Mouse (Mus musculus): ENCODE measurements around the gene Mmp8. TPM values are rescaled to one million over a fixed set of nuclear protein-coding genes. Genes with fewer than 3 reads are reported as not detected.

The Mmp8 gene
- polyA plus RNA-seq, 1 experiment from 2014 or later, result 20.0 TPM

DNA sequence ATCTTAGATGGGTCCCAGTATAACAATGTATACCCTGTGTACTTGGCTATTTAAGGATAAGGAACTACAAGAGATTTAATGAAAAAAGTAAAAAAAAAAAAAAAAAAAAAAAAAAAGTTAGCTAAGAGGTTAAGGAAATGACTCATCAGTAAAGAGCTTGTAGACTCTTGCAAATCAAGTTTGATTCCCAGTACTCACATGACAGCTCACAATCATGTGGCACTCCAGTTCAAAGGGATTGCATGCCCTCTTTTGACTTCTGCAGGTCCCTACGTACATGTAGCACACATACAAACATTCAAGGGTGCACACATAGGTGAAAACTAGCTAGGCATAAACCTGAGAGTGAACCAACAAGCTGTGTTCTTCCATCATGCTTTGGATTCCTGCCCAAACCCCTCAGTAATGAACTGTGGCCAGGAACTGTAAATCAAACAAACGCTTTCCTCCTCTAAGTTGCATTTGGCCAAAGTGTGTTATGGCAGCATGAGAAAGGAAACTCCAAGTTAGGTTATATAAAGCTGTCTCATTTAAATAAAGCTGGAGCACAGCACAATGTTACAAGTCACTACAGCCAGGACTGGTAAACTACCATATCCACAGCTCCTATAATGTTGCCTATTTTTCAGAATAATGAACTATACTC lies 14.5 kb downstream of the Mmp8 start:
- H3K27ac ChIP-seq (ENCODE audit: low read length), result no peak overlapping the region
- H3K4me2 ChIP-seq (ENCODE audit: low read depth, low read length), result no peak overlapping the region
- 0 out of 2 replicates have a peak, but pooled peaks have one; percentile 19 for ATAC-seq (ENCODE audit: low read depth)
- no peaks in the 10 kb centered on the region for H3K9me3 ChIP-seq (replicated peaks; ENCODE audit: control insufficient read depth, low read length)
- H3K4me3 ChIP-seq (ENCODE audit: low read depth, low read length), result no peak overlapping the region
- no peaks in the 10 kb centered on the region for H3K27me3 ChIP-seq (ENCODE audit: control insufficient read depth, insufficient read depth, low read depth, low read length)
- no peaks in the 10 kb centered on the region for H3K4me1 ChIP-seq (ENCODE audit: control insufficient read depth, low read depth, low read length)
- 48% methylated on average over 2 of the region's 2 CpGs for WGBS (ENCODE audit: insufficient replicate concordance)
- no peak overlapping the region for H3K9ac ChIP-seq (ENCODE audit: low read depth, low read length)
- H3K36me3 ChIP-seq (ENCODE audit: control insufficient read depth, insufficient read depth), result no peaks in the 10 kb centered on the region

DNA sequence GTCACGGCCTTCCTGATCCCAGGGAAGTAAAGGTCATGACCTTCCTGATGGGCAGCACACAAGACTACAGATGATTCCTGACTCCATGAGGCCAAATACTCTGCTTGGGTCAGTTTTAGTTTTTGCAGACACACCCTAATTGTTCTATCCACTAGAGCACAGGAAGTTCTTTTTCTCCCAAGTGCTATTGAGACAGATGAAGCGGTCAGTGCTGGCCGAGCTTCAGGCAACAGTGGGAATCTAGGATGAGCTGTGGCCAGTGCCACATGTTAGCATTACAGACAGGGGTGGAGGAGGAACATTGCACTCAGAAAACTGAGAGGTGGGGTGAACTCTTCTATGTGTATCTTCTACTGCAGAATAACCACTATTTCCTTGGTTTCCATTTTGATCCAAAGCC lies 17.3 kb downstream of the Mmp8 start:
- no peak for ATAC-seq (ENCODE audit: low read depth)
- no peaks in the 10 kb centered on the region for H3K36me3 ChIP-seq (ENCODE audit: control insufficient read depth, insufficient read depth)
- no peaks in the 10 kb centered on the region for H3K27me3 ChIP-seq (ENCODE audit: control insufficient read depth, insufficient read depth, low read depth, low read length)
- H3K9me3 ChIP-seq (replicated peaks; ENCODE audit: control insufficient read depth, low read length), result no peaks in the 10 kb centered on the region
- H3K4me3 ChIP-seq (ENCODE audit: low read depth, low read length), result no peak overlapping the region
- H3K27ac ChIP-seq (ENCODE audit: low read length), result no peak overlapping the region
- WGBS (ENCODE audit: insufficient replicate concordance), result 61% methylated on average over 3 of the region's 3 CpGs
- H3K4me1 ChIP-seq (ENCODE audit: control insufficient read depth, low read depth, low read length), result no peaks in the 10 kb centered on the region
- no peak overlapping the region for H3K4me2 ChIP-seq (ENCODE audit: low read depth, low read length)
- H3K9ac ChIP-seq (ENCODE audit: low read depth, low read length), result no peak overlapping the region

DNA sequence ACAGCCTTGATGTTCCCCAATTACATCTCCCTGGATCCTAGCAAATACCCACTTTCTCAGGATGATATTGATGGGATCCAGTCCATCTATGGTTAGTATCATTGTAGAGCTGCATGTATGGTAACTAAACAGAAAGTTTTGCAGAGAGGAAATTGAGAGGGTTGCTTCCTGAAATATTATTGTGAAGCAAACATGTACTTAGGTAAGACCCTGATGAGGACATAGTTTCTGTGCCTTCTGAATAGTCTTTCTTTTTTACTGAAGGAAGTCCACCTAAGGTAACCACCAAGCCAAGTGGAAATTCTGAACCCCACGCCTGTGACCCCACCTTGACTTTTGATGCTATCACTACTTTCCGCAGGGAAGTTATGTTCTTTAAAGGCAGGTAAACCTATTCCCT lies 19.1 kb downstream of the Mmp8 start:
- H3K27me3 ChIP-seq (ENCODE audit: control insufficient read depth, insufficient read depth, low read depth, low read length), result no peaks in the 10 kb centered on the region
- H3K4me1 ChIP-seq (ENCODE audit: control insufficient read depth, low read depth, low read length), result no peaks in the 10 kb centered on the region
- H3K9ac ChIP-seq (ENCODE audit: low read depth, low read length), result no peak overlapping the region
- 58% methylated on average over 2 of the region's 2 CpGs for WGBS (ENCODE audit: insufficient replicate concordance)
- ATAC-seq (ENCODE audit: low read depth), result no peak
- H3K4me2 ChIP-seq (ENCODE audit: low read depth, low read length), result no peak overlapping the region
- no peak overlapping the region for H3K27ac ChIP-seq (ENCODE audit: low read length)
- H3K4me3 ChIP-seq (ENCODE audit: low read depth, low read length), result no peak overlapping the region
- H3K36me3 ChIP-seq (ENCODE audit: control insufficient read depth, insufficient read depth), result no peaks in the 10 kb centered on the region
- no peaks in the 10 kb centered on the region for H3K9me3 ChIP-seq (replicated peaks; ENCODE audit: control insufficient read depth, low read length)

DNA sequence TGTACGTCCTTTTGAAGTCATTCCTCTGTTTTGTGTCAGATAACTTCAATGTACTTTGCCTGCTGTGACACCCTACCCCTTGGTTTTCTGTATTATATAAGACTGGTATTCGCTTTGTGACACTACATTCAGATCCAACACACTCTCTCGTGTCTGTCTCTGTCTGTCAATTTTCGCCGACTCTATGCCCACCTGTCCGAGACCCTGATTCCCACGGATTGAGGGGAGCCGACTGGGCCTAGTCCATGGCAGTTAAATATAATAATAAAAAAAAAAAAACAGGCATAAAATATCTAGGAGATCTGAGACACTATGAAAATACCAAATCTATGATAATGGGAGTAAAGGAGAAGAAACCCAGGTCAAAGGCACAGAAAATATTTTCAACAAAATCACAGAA lies 31.8 kb downstream of the Mmp8 start:
- no peak overlapping the region for H3K27ac ChIP-seq (ENCODE audit: low read length)
- no peaks in the 10 kb centered on the region for H3K27me3 ChIP-seq (ENCODE audit: control insufficient read depth, insufficient read depth, low read depth, low read length)
- H3K4me1 ChIP-seq (ENCODE audit: control insufficient read depth, low read depth, low read length), result no peaks in the 10 kb centered on the region
- WGBS (ENCODE audit: insufficient replicate concordance), result 54% methylated on average over 8 of the region's 8 CpGs
- no peaks in the 10 kb centered on the region for H3K9me3 ChIP-seq (replicated peaks; ENCODE audit: control insufficient read depth, low read length)
- H3K4me2 ChIP-seq (ENCODE audit: low read depth, low read length), result no peak overlapping the region
- H3K4me3 ChIP-seq (ENCODE audit: low read depth, low read length), result no peak overlapping the region
- H3K9ac ChIP-seq (ENCODE audit: low read depth, low read length), result no peak overlapping the region
- ATAC-seq (ENCODE audit: low read depth), result no peak
- H3K36me3 ChIP-seq (ENCODE audit: control insufficient read depth, insufficient read depth), result no peaks in the 10 kb centered on the region

DNA sequence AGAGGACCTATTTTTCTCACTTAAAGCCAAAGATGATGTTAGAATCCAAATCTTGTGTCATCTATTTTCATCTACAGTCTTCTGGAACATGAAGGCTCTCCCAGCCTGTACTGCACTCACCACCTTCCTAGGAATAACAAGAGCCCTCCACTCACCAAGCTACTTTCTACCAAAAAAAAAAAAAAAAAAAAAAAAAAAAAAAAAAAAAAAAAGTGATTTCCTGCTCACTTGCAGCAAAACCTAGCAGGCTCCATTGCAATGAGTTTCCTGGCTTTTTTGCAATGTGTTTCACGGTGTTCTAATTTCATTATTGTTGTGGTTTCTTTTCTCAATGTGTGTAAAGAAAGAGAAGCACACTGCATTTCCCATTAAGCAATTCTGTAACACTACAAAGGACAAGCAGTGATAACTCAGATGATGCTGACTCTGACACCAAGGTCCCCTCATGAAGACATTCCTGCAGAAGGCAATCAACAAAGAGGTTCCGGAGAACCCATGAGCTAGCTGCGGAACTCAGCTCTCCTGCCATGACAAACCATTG lies 35.1 kb downstream of the Mmp8 start:
- Histone ChIP-seq H3K4me3 (ENCODE audit: low read depth, low read length) (no peak overlapping the region), H3K9me3 (replicated peaks; ENCODE audit: control insufficient read depth, low read length) (no peaks in the 10 kb centered on the region), H3K9ac (ENCODE audit: low read depth, low read length) (no peak overlapping the region), H3K4me1 (ENCODE audit: control insufficient read depth, low read depth, low read length) (no peaks in the 10 kb centered on the region), H3K36me3 (ENCODE audit: control insufficient read depth, insufficient read depth) (no peaks in the 10 kb centered on the region), H3K27me3 (ENCODE audit: control insufficient read depth, insufficient read depth, low read depth, low read length) (no peaks in the 10 kb centered on the region), H3K4me2 (ENCODE audit: low read depth, low read length) (no peak overlapping the region), H3K27ac (ENCODE audit: low read length) (no peak overlapping the region)
- ATAC-seq (ENCODE audit: low read depth), result no peak; the same call in 1 of the 2 replicates
- 65% methylated on average over 3 of the region's 3 CpGs for WGBS (ENCODE audit: insufficient replicate concordance)

DNA sequence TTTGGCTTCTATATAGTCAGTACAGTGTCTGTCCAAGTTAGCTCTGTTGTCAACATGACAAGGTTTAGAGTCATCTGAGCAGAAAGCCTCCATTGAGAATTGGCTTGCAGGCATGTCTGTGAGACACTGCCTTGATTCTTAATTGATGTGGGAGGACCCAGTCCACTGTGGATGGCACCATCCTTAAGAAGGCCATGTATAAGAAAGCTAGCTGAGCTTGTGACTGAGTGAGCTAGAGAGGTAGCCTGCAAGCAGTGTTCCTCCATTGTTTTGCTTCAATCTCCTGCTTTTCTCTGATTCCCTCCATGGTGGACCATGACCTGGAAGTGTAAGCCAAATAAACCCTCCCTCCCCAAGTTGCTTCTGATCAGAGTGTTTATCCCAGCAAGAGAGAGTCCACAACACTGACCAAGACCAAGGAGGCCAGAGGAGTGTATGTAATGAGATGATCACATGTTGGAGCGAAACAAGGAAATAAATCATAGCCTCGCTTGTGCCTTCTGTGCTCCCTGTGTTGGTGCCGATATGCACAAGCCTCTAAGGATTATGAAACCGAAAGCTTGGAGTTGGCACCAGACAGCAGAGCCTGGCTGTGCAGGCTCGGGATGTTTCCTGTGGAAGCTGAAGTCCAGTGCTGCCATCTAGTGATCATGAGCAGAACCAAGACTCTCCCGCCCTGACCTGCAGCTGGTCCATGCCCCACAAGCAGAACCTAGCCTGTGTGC lies 36.7 kb downstream of the Mmp8 start:
- H3K4me2 ChIP-seq (ENCODE audit: low read depth, low read length), result peak overlapping the region; percentile 47
- WGBS (ENCODE audit: insufficient replicate concordance), result 11% methylated on average over 6 of the region's 6 CpGs
- H3K9me3 ChIP-seq (replicated peaks; ENCODE audit: control insufficient read depth, low read length), result no peaks in the 10 kb centered on the region
- H3K4me1 ChIP-seq (ENCODE audit: control insufficient read depth, low read depth, low read length), result no peaks in the 10 kb centered on the region
- no peak overlapping the region for H3K27ac ChIP-seq (ENCODE audit: low read length)
- peak; percentile 88 for ATAC-seq (ENCODE audit: low read depth)
- H3K9ac ChIP-seq (ENCODE audit: low read depth, low read length), result 0 out of 2 replicates have a peak overlapping the region, but pooled peaks have one; percentile 41
- no peaks in the 10 kb centered on the region for H3K36me3 ChIP-seq (ENCODE audit: control insufficient read depth, insufficient read depth)
- H3K27me3 ChIP-seq (ENCODE audit: control insufficient read depth, insufficient read depth, low read depth, low read length), result no peaks in the 10 kb centered on the region
- peak overlapping the region; percentile 51 for H3K4me3 ChIP-seq (ENCODE audit: low read depth, low read length)

DNA sequence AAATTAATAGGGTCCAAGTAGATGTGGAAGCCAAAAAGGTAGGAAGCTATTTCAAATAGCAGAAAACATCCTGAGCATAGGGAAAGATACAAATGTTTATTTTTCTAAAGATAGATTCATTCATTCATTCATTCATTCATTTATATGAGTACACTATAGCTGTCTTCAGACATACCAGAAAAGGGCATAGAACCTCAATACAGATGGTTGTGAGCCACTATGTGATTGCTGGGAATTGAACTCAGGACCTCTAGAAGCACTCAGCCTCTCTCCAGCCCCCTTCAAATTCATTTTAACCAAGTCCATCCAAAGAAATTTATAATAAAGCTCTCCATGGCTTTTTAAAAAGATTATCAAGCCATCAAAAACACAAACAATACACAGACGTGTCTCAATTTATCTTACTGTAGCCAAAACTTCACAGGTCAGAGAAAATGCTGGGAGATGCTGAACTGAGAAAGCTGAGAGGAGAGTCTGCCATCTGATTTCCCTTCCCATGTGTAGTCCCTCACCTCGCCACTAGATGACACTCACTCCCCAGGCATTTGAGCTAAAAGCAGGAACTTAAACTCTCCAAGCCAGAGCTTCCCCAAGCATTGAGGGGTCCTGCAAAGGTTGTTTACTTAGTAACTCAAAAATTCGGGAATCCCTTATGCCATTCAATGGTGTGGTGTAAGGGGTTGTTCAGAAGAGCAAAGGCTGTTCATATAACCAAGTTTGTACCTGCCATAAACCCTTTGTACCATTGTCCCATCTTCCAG lies 44.9 kb downstream of the Mmp8 start:
- under 1% methylated on average over 3 of the region's 3 CpGs for WGBS (ENCODE audit: insufficient replicate concordance)
- no peaks in the 10 kb centered on the region for H3K9me3 ChIP-seq (replicated peaks; ENCODE audit: control insufficient read depth, low read length)
- no peaks in the 10 kb centered on the region for H3K27me3 ChIP-seq (ENCODE audit: control insufficient read depth, insufficient read depth, low read depth, low read length)
- no peak for ATAC-seq (ENCODE audit: low read depth)
- H3K27ac ChIP-seq (ENCODE audit: low read length), result no peak overlapping the region
- H3K9ac ChIP-seq (ENCODE audit: low read depth, low read length), result no peak overlapping the region
- H3K4me1 ChIP-seq (ENCODE audit: control insufficient read depth, low read depth, low read length), result no peaks in the 10 kb centered on the region
- H3K36me3 ChIP-seq (ENCODE audit: control insufficient read depth, insufficient read depth), result no peaks in the 10 kb centered on the region
- no peak overlapping the region for H3K4me3 ChIP-seq (ENCODE audit: low read depth, low read length)
- no peak overlapping the region for H3K4me2 ChIP-seq (ENCODE audit: low read depth, low read length)

DNA sequence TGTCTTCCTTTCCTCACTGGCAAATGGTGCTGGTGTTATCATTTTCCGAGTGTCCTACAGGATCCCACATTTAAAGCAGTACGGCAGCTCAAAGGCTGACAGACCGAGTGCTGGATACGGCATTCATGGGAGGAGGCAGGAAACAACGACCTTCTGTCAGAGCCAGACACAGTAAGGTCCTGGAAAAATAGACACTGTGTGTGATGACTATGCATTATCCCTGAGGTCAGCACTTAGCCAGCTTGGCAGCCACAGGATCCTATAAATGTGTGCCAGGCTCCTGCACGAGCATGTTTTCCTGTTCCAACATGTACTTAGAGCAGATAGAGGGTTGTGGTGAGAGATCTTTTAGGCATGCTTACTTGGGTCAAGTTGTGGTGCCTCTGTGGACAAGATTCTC lies 45.7 kb downstream of the Mmp8 start:
- no peaks in the 10 kb centered on the region for H3K36me3 ChIP-seq (ENCODE audit: control insufficient read depth, insufficient read depth)
- WGBS (ENCODE audit: insufficient replicate concordance), result 51% methylated on average over 6 of the region's 6 CpGs
- no peak overlapping the region for H3K4me3 ChIP-seq (ENCODE audit: low read depth, low read length)
- H3K9me3 ChIP-seq (replicated peaks; ENCODE audit: control insufficient read depth, low read length), result no peaks in the 10 kb centered on the region
- H3K9ac ChIP-seq (ENCODE audit: low read depth, low read length), result no peak overlapping the region
- H3K4me2 ChIP-seq (ENCODE audit: low read depth, low read length), result no peak overlapping the region
- H3K4me1 ChIP-seq (ENCODE audit: control insufficient read depth, low read depth, low read length), result no peaks in the 10 kb centered on the region
- no peak for ATAC-seq (ENCODE audit: low read depth)
- no peak overlapping the region for H3K27ac ChIP-seq (ENCODE audit: low read length)
- no peaks in the 10 kb centered on the region for H3K27me3 ChIP-seq (ENCODE audit: control insufficient read depth, insufficient read depth, low read depth, low read length)
